Mouse (Mus musculus) liver, embryonic 16.5 days (tissue): Measurements from ENCODE around the gene Ms4a10. TPM values are rescaled to one million over a fixed set of nuclear protein-coding genes. Genes with fewer than 3 reads are reported as not detected.

Experiments
- ATAC-seq: fragments of 200-750 bp; cut with Nextera tagmentation; 2 replicates; pipeline ENCODE4 v1.8.0; 2017; ENCODE audit warnings: low read depth, mild to moderate bottlenecking, moderate number of reproducible peaks, moderate library complexity
- H3K27ac ChIP-seq: fragments of 300-500 bp; sonication (generic); 2 replicates; pipeline ENCODE4 v1.5.1; 2014; ENCODE audit warnings: mild to moderate bottlenecking, low read length
- H3K27me3 ChIP-seq: fragments of 300-500 bp; sonication (generic); 2 replicates; pipeline ENCODE4 v1.6.1; 2014; ENCODE audit warnings: low read depth, low read length, mixed read lengths; ENCODE audit not compliant: control insufficient read depth, insufficient read depth
- H3K36me3 ChIP-seq: fragments of 300-500 bp; sonication (generic); 2 replicates; pipeline ENCODE4 v1.6.1; 2014; ENCODE audit warnings: mild to moderate bottlenecking; ENCODE audit not compliant: control insufficient read depth, insufficient read depth
- H3K4me1 ChIP-seq: fragments of 300-500 bp; sonication (generic); 2 replicates; pipeline ENCODE4 v1.6.1; 2014; ENCODE audit warnings: low read depth, low read length, mixed read lengths; ENCODE audit not compliant: control insufficient read depth
- H3K4me2 ChIP-seq: fragments of 300-500 bp; sonication (generic); 2 replicates; pipeline ENCODE4 v1.6.1; 2014; ENCODE audit warnings: low read depth, low read length, mixed read lengths
- H3K4me3 ChIP-seq: fragments of 300-500 bp; sonication (generic); 2 replicates; pipeline ENCODE4 v1.5.1; 2014; ENCODE audit warnings: low read depth, mild to moderate bottlenecking, low read length
- H3K9ac ChIP-seq: fragments of 300-500 bp; sonication (generic); 2 replicates; pipeline ENCODE4 v1.6.1; 2014; ENCODE audit warnings: low read depth, low read length
- H3K9me3 ChIP-seq: fragments of 300-500 bp; sonication (generic); replicated peaks from 2 replicates; pipeline ENCODE4 v1.6.1; 2016; ENCODE audit warnings: low read length; ENCODE audit not compliant: control insufficient read depth
- WGBS: fragments of 180-500 bp; shearing (Covaris S2); extraction: QIAGEN DNeasy Blood & Tissue Kit; methylation state at CpG from one replicate; pipeline ENCODE4 v1.1.7; 2014; ENCODE audit not compliant: insufficient replicate concordance; 5-methylcytosine and 5-hydroxymethylcytosine counted together
- polyA plus RNA-seq: library from polyadenylated mRNA; unstranded; fragments of >200 nt; fragmentation: Nextera tagmentation; extraction: Ambion mirVana; gene quantifications from 2 replicates; pipeline ENCODE4 v1.2.1, GENCODE M21; 2015

Ms4a10 gene
- polyA plus RNA-seq, 1 experiment from 2014 or later, result 0.31 TPM

GRCm38 (mm10) chr19:10949112-10949511 is 25.4 kb downstream of the Ms4a10 start, which contains the start of gene Ccdc86:
Ccdc86 (minus strand) TSS chr19:10949266.
- H3K27me3 ChIP-seq, result no peaks in the 10 kb centered on the region
- H3K4me1 ChIP-seq, result peaks cover 25% of the 10 kb centered on the region
- H3K9me3 ChIP-seq, result no peaks in the 10 kb centered on the region
- peaks cover 3% of the 10 kb centered on the region for H3K36me3 ChIP-seq
- ATAC-seq, result peak; percentile 98
- H3K27ac ChIP-seq, result peak within 1 kb of the TSS; percentile 24; the same call in 1 of the 2 replicates
- under 1% methylated on average over 30 of the region's 30 CpGs for WGBS
- H3K4me3 ChIP-seq, result peak within 1 kb of the TSS; percentile 77
- H3K4me2 ChIP-seq, result peak within 1 kb of the TSS; percentile 90
- H3K9ac ChIP-seq, result peak within 1 kb of the TSS; percentile 73

GRCm38 (mm10) chr19:10948416-10948815 is 26.1 kb downstream of the Ms4a10 start:
- peaks cover 25% of the 10 kb centered on the region for H3K4me1 ChIP-seq
- ATAC-seq, result no peak
- WGBS, result under 1% methylated on average over 20 of the region's 20 CpGs
- H3K9me3 ChIP-seq, result no peaks in the 10 kb centered on the region
- peak overlapping the region; percentile 90 for H3K4me2 ChIP-seq
- no peaks in the 10 kb centered on the region for H3K27me3 ChIP-seq
- peaks cover 3% of the 10 kb centered on the region for H3K36me3 ChIP-seq
- 0 out of 2 replicates have a peak overlapping the region, but pooled peaks have one; percentile 24 for H3K27ac ChIP-seq
- H3K4me3 ChIP-seq, result peak overlapping the region; percentile 77
- peak overlapping the region; percentile 73 for H3K9ac ChIP-seq

DNA sequence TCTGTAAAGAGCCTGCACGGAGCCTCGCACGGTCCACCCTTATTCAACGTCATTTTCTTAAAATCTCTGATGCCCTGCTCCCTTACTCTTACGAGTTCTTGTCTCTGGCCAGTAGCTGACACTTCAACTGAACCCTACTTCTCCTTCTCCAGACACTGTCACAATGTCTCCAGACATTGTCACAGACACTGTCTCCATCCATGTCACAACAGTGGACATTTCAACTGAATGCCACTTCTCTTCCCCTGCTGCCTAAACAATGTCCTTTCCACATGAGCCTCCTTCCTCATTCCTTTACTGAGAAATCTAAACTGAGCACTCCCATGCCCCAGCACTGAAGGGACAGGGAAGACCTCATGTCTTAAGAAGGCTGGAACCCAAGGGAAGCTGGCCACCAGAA is 27.3 kb downstream of the Ms4a10 start:
- 58% methylated on average over 5 of the region's 5 CpGs for WGBS
- no peak for ATAC-seq

GRCm38 (mm10) chr19:10946506-10946905 is 28.0 kb downstream of the Ms4a10 start:
- no peak for ATAC-seq
- Histone ChIP-seq H3K4me3 (peak overlapping the region; percentile 77; the same call in 1 of the 2 replicates), H3K9ac (no peak overlapping the region), H3K36me3 (peaks cover 7% of the 10 kb centered on the region), H3K4me1 (peaks cover 25% of the 10 kb centered on the region), H3K27me3 (no peaks in the 10 kb centered on the region), H3K4me2 (peak overlapping the region; percentile 90), H3K27ac (peak overlapping the region; percentile 17; the same call in 1 of the 2 replicates), H3K9me3 (no peaks in the 10 kb centered on the region)
- 60% methylated on average over 3 of the region's 3 CpGs for WGBS

More for the DNA sequence above, 27.3 kb downstream of the Ms4a10 start:
- peak overlapping the region; percentile 77 for H3K4me3 ChIP-seq
- no peaks in the 10 kb centered on the region for H3K9me3 ChIP-seq
- peak overlapping the region; percentile 90 for H3K4me2 ChIP-seq
- peak overlapping the region; percentile 73 for H3K9ac ChIP-seq
- peaks cover 7% of the 10 kb centered on the region for H3K36me3 ChIP-seq
- H3K27me3 ChIP-seq, result no peaks in the 10 kb centered on the region
- H3K4me1 ChIP-seq, result peaks cover 25% of the 10 kb centered on the region
- H3K27ac ChIP-seq, result peak overlapping the region; percentile 17

- H3K27ac ChIP-seq, result no peak overlapping the region
- no peak for ATAC-seq
- H3K4me2 ChIP-seq, result no peak overlapping the region
- peaks cover 7% of the 10 kb centered on the region for H3K36me3 ChIP-seq
- no peak overlapping the region for H3K4me3 ChIP-seq
- peaks cover 31% of the 10 kb centered on the region for H3K4me1 ChIP-seq
- 52% methylated on average over 3 of the region's 3 CpGs for WGBS
- H3K9me3 ChIP-seq, result no peaks in the 10 kb centered on the region
- H3K9ac ChIP-seq, result no peak overlapping the region
- H3K27me3 ChIP-seq, result no peaks in the 10 kb centered on the region
These were observed 30.5 kb downstream of the Ms4a10 start for GRCm38 (mm10) chr19:10943955-10944354.

- no peak overlapping the region for H3K27ac ChIP-seq
- peaks cover 7% of the 10 kb centered on the region for H3K36me3 ChIP-seq
- H3K4me3 ChIP-seq, result peak overlapping the region; percentile 51
- no peaks in the 10 kb centered on the region for H3K27me3 ChIP-seq
- peaks cover 21% of the 10 kb centered on the region for H3K4me1 ChIP-seq
- WGBS, result 15% methylated on average over 40 of the region's 40 CpGs
- H3K9ac ChIP-seq, result peak overlapping the region; percentile 51
- peak; percentile 30; the same call in 1 of the 2 replicates for ATAC-seq
- peak overlapping the region; percentile 77 for H3K4me2 ChIP-seq
- no peaks in the 10 kb centered on the region; the same call in 1 of the 2 replicates for H3K9me3 ChIP-seq
These were observed 33.5 kb downstream of the Ms4a10 start for GRCm38 (mm10) chr19:10940801-10941457.

GRCm38 (mm10) chr19:10940097-10940800 is 34.2 kb downstream of the Ms4a10 start:
- WGBS, result 17% methylated on average over 37 of the region's 37 CpGs

DNA sequence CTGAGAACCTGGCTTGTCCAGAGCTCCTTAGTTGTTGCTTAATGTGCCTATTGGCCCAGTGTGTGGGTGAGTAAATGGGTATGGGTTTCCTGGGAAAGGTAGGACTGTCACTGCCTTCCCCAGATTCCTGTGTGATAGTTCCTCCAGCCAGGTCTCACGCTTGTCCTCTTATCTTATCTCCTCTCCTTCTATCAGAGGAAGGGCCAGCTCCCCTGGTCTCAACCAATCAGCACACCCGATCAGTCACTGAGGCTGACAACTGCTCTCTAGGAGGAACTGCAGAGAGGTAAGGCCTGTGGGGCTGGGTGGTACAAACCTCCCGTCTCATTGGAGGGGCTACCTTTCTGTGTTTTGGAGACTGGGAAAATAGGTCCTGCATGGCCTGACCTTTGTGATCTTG is 35.7 kb downstream of the Ms4a10 start:
- WGBS, result 23% methylated on average over 3 of the region's 3 CpGs
- Histone ChIP-seq H3K9me3 (no peaks in the 10 kb centered on the region; the same call in 1 of the 2 replicates), H3K27ac (no peak overlapping the region), H3K4me1 (peaks cover 21% of the 10 kb centered on the region), H3K4me3 (no peak overlapping the region), H3K9ac (no peak overlapping the region), H3K4me2 (no peak overlapping the region), H3K36me3 (peaks cover 3% of the 10 kb centered on the region; the same call in 1 of the 2 replicates), H3K27me3 (no peaks in the 10 kb centered on the region)
- ATAC-seq, result no peak

More at GRCm38 (mm10) chr19:10940097-10940800, 34.2 kb downstream of the Ms4a10 start:
- peak; percentile 72 for ATAC-seq
- Histone ChIP-seq H3K9ac (peak overlapping the region; percentile 51), H3K36me3 (peaks cover 7% of the 10 kb centered on the region), H3K27me3 (no peaks in the 10 kb centered on the region), H3K4me3 (peak overlapping the region; percentile 51), H3K4me2 (peak overlapping the region; percentile 77), H3K27ac (no peak overlapping the region), H3K9me3 (no peaks in the 10 kb centered on the region; the same call in 1 of the 2 replicates), H3K4me1 (peaks cover 21% of the 10 kb centered on the region)
